Mouse (Mus musculus) neural tube, embryonic 13.5 days (tissue): ENCODE data around the gene Olfr1226. TPM values are rescaled to one million over a fixed set of nuclear protein-coding genes. Genes with fewer than 3 reads are reported as not detected.
"Not testable (repeated sequence)": the region's sequence is repeated elsewhere in the genome, so short reads cannot be mapped to it uniquely, and the experiment has no call there.

Source experiments
- ATAC-seq: fragments of 200-750 bp; cut with Nextera tagmentation; 2 replicates; pipeline ENCODE4 v1.8.0; 2017; ENCODE audit warnings: low read depth, mild to moderate bottlenecking, moderate TSS enrichment, moderate library complexity
- H3K27ac ChIP-seq: fragments of 300-500 bp; sonication (generic); replicated peaks from 2 replicates; pipeline ENCODE4 v1.5.1; 2015; ENCODE audit warnings: moderate library complexity, mild to moderate bottlenecking, inconsistent platforms
- H3K27me3 ChIP-seq: fragments of 300-500 bp; sonication (generic); 2 replicates; pipeline ENCODE4 v1.6.1; 2015; ENCODE audit warnings: mild to moderate bottlenecking, inconsistent platforms
- H3K36me3 ChIP-seq: fragments of 300-500 bp; sonication (generic); 2 replicates; pipeline ENCODE4 v1.6.1; 2015; ENCODE audit warnings: mild to moderate bottlenecking, inconsistent platforms
- H3K4me1 ChIP-seq: fragments of 300-500 bp; sonication (generic); replicated peaks from 2 replicates; pipeline ENCODE4 v1.6.1; 2015; ENCODE audit warnings: inconsistent platforms
- H3K4me2 ChIP-seq: fragments of 300-500 bp; sonication (generic); 2 replicates; pipeline ENCODE4 v1.6.1; 2015; ENCODE audit warnings: inconsistent platforms, mild to moderate bottlenecking, moderate library complexity
- H3K4me3 ChIP-seq: fragments of 300-500 bp; sonication (generic); 2 replicates; pipeline ENCODE4 v1.5.1; 2015; ENCODE audit warnings: mild to moderate bottlenecking, inconsistent platforms
- H3K9ac ChIP-seq: fragments of 300-500 bp; sonication (generic); 2 replicates; pipeline ENCODE4 v1.6.1; 2015; ENCODE audit warnings: moderate library complexity, mild to moderate bottlenecking, inconsistent platforms
- H3K9me3 ChIP-seq: fragments of 300-500 bp; sonication (generic); 2 replicates; pipeline ENCODE4 v1.6.1; 2016; ENCODE audit warnings: inconsistent platforms
- WGBS: fragments of 180-500 bp; shearing (Covaris S2); methylation state at CpG from one replicate; pipeline ENCODE4 v1.1.7; 2015; 5-methylcytosine and 5-hydroxymethylcytosine counted together
- polyA plus RNA-seq: library from polyadenylated mRNA; unstranded; fragments of >200 nt; fragmentation: Nextera tagmentation; extraction: Ambion mirVana; gene quantifications from 2 replicates; pipeline ENCODE4 v1.2.1, GENCODE M21; 2015

Gene Olfr1226
- not detected in 2 replicates for polyA plus RNA-seq

DNA sequence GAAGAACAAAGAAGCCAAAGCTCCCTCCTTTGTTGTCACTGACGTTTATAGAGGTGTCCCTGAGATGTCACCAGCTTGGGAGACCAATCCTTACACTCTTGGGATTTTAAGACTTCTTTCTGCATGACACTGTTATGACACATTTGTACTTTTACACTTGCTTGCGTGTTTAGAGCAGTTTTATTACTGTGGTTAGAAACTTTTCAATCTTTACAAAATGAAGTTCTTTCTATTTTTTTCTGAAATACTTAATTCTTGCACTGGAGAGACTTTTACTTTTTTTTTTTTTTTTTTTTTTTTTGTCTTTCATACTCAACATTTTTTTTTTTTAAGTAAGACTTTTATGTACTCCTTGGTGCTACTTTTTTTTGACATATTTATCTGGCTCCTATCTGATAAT, at the start of gene Olfr1226:
TSS of gene Olfr1226 (minus strand) at position 101 of the 400 bp plus-strand sequence.
- WGBS, result 61% methylated on average over 2 of the region's 2 CpGs
- H3K36me3 ChIP-seq, result no peaks in the 10 kb centered on the region

GRCm38 (mm10) chr2:89196325-89196982, 3.4 kb downstream of the Olfr1226 start:
- H3K9ac ChIP-seq, result no peak overlapping the region
- 92% methylated on average over 3 of the region's 3 CpGs for WGBS
- H3K27me3 ChIP-seq, result no peaks in the 10 kb centered on the region
- no peak for ATAC-seq
- no peaks in the 10 kb centered on the region for H3K4me1 ChIP-seq
- no peak overlapping the region for H3K4me3 ChIP-seq
- H3K27ac ChIP-seq, result no peak overlapping the region
- H3K4me2 ChIP-seq, result no peak overlapping the region
- H3K9me3 ChIP-seq, result no peaks in the 10 kb centered on the region
- H3K36me3 ChIP-seq, result no peaks in the 10 kb centered on the region

More for the DNA sequence above, at the start of gene Olfr1226:
- ATAC-seq, result no peak
- no peaks in the 10 kb centered on the region for H3K4me1 ChIP-seq
- H3K27ac ChIP-seq, result no peak within 1 kb of the TSS
- no peak within 1 kb of the TSS for H3K9ac ChIP-seq
- H3K4me3 ChIP-seq, result no peak within 1 kb of the TSS
- H3K27me3 ChIP-seq, result no peaks in the 10 kb centered on the region
- H3K4me2 ChIP-seq, result no peak within 1 kb of the TSS
- no peaks in the 10 kb centered on the region for H3K9me3 ChIP-seq

- H3K4me1 ChIP-seq, result no peaks in the 10 kb centered on the region
- H3K4me3 ChIP-seq, result no peak within 1 kb of the TSS
- no peaks in the 10 kb centered on the region for H3K36me3 ChIP-seq
- H3K4me2 ChIP-seq, result no peak within 1 kb of the TSS
- no peaks in the 10 kb centered on the region for H3K27me3 ChIP-seq
- no peaks in the 10 kb centered on the region for H3K9me3 ChIP-seq
- no peak within 1 kb of the TSS for H3K9ac ChIP-seq
- 90% methylated on average over 1 of the region's 1 CpGs for WGBS
- no peak within 1 kb of the TSS for H3K27ac ChIP-seq
- ATAC-seq, result no peak
Observed at GRCm38 (mm10) chr2:89174569-89174968, 25.3 kb downstream of the Olfr1226 start, which contains the start of gene Olfr1225. Gene Olfr1225, minus strand, starts transcription at chr2:89174669.

DNA sequence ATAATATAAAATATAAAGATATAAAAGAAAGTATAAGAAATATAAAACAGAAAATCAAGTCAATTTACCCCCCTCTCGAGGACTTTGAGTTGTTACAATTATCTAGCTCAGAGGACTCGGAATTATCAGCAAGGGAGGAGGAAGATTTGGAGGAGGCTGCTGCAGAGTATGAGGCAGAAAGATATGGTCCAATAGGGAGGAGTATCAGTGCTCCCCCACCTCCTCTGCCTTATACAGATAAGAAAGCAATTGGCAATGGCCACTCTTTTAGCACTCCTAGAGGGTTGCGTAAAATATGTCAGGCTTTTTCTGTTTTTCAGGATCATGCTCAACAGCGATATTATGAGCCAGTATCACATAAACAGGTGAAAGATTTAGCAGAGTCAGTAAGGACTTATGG, 35.1 kb downstream of the Olfr1226 start:
- H3K9me3 ChIP-seq, H3K9ac ChIP-seq, H3K4me2 ChIP-seq, H3K27me3 ChIP-seq, H3K4me1 ChIP-seq, H3K27ac ChIP-seq, H3K4me3 ChIP-seq, H3K36me3 ChIP-seq, ATAC-seq: not testable (repeated sequence)
- WGBS, result 88% methylated on average over 4 of the region's 4 CpGs

GRCm38 (mm10) chr2:89163991-89164390, 35.9 kb downstream of the Olfr1226 start, which contains the start of gene Olfr1224-ps1:
Gene Olfr1224-ps1, minus strand, starts transcription at chr2:89164091.
- not testable (repeated sequence) for H3K27me3 ChIP-seq, H3K9ac ChIP-seq, H3K4me2 ChIP-seq, H3K4me1 ChIP-seq, H3K9me3 ChIP-seq, H3K4me3 ChIP-seq, ATAC-seq, H3K36me3 ChIP-seq, H3K27ac ChIP-seq
- WGBS, result 92% methylated on average over 8 of the region's 8 CpGs

DNA sequence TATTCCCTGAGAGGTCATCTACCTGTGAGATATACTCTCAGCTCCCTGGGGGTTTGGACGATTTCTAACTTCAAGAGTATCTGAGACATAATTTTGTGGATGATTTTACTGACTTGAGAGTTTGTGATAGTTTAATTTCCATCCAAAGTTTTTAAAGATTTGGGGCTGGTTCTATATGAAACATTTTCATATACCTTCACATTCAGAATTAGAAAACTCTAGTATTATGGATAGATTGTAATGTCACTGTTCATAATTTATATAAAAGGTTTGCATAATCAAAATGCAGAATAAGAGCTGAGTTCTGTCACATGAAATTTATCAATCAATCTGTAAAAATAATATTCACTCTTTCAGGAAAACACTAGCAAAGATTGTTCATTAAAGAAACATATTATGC, 48.4 kb downstream of the Olfr1226 start, which contains the start of gene Olfr1223:
TSS of gene Olfr1223 (minus strand) at position 101 of the 400 bp plus-strand sequence.
- no peak for ATAC-seq
- Histone ChIP-seq H3K27me3 (no peaks in the 10 kb centered on the region), H3K4me2 (no peak within 1 kb of the TSS), H3K9ac (no peak within 1 kb of the TSS), H3K9me3 (no peaks in the 10 kb centered on the region), H3K36me3 (no peaks in the 10 kb centered on the region), H3K4me1 (no peaks in the 10 kb centered on the region), H3K4me3 (no peak within 1 kb of the TSS), H3K27ac (no peak within 1 kb of the TSS)
- WGBS, result 76% methylated on average over 1 of the region's 1 CpGs

Other genes starting within 250 kb of the Olfr1226 start
- gene Olfr1212, start 246.1 kb downstream of the Olfr1226 start, polyA plus RNA-seq, result not detected in 2 replicates
- not detected in 2 replicates for gene Gm13762, start 219.8 kb downstream of the Olfr1226 start, polyA plus RNA-seq
- not detected in 2 replicates for gene Olfr1214, start 207.4 kb downstream of the Olfr1226 start, polyA plus RNA-seq
- not detected in 2 replicates for gene Olfr1215, start 193.1 kb downstream of the Olfr1226 start, polyA plus RNA-seq
- not detected in 2 replicates for gene Olfr1216, start 181.7 kb downstream of the Olfr1226 start, polyA plus RNA-seq
- not detected in 2 replicates for gene Olfr1217, start 168.0 kb downstream of the Olfr1226 start, polyA plus RNA-seq
- not detected in 2 replicates for gene Olfr1218, start 138.9 kb downstream of the Olfr1226 start, polyA plus RNA-seq
- gene Olfr1219, start 116.5 kb downstream of the Olfr1226 start, polyA plus RNA-seq, result not detected in 2 replicates
- not detected in 2 replicates for gene Olfr1220, start 93.2 kb downstream of the Olfr1226 start, polyA plus RNA-seq
- gene Olfr1221, start 82.8 kb downstream of the Olfr1226 start, polyA plus RNA-seq, result not detected in 2 replicates
- gene Olfr1222, start 67.0 kb downstream of the Olfr1226 start, polyA plus RNA-seq, result not detected in 2 replicates
- gene Olfr1223, start 48.5 kb downstream of the Olfr1226 start, polyA plus RNA-seq, result not detected in 2 replicates
- not detected in 2 replicates for gene Olfr1224-ps1, start 36.0 kb downstream of the Olfr1226 start, polyA plus RNA-seq
- not detected in 2 replicates for gene Olfr1225, start 25.4 kb downstream of the Olfr1226 start, polyA plus RNA-seq
- not detected in 2 replicates for gene Olfr1228, start 54.0 kb upstream of the Olfr1226 start, polyA plus RNA-seq
- not detected in 2 replicates for gene Olfr1229, start 88.0 kb upstream of the Olfr1226 start, polyA plus RNA-seq
- gene Olfr1230, start 97.2 kb upstream of the Olfr1226 start, polyA plus RNA-seq, result not detected in 2 replicates
- gene Olfr1231, start 107.0 kb upstream of the Olfr1226 start, polyA plus RNA-seq, result not detected in 2 replicates
- not detected in 2 replicates for gene Olfr1232, start 129.6 kb upstream of the Olfr1226 start, polyA plus RNA-seq
- not detected in 2 replicates for gene Olfr1233, start 142.3 kb upstream of the Olfr1226 start, polyA plus RNA-seq
- gene Olfr1234, start 164.8 kb upstream of the Olfr1226 start, polyA plus RNA-seq, result not detected in 2 replicates
- not detected in 2 replicates for gene Olfr1238, start 209.6 kb upstream of the Olfr1226 start, polyA plus RNA-seq
- gene Olfr1239, start 220.4 kb upstream of the Olfr1226 start, polyA plus RNA-seq, result not detected in 2 replicates
- gene Olfr1240, start 243.0 kb upstream of the Olfr1226 start, polyA plus RNA-seq, result not detected in 2 replicates